Mouse (Mus musculus): Measurements from ENCODE around the gene Zfp59.
"Not testable (repeated sequence)": the region's sequence is repeated elsewhere in the genome, so short reads cannot be mapped to it uniquely, and the experiment has no call there.

The Zfp59 gene

DNA sequence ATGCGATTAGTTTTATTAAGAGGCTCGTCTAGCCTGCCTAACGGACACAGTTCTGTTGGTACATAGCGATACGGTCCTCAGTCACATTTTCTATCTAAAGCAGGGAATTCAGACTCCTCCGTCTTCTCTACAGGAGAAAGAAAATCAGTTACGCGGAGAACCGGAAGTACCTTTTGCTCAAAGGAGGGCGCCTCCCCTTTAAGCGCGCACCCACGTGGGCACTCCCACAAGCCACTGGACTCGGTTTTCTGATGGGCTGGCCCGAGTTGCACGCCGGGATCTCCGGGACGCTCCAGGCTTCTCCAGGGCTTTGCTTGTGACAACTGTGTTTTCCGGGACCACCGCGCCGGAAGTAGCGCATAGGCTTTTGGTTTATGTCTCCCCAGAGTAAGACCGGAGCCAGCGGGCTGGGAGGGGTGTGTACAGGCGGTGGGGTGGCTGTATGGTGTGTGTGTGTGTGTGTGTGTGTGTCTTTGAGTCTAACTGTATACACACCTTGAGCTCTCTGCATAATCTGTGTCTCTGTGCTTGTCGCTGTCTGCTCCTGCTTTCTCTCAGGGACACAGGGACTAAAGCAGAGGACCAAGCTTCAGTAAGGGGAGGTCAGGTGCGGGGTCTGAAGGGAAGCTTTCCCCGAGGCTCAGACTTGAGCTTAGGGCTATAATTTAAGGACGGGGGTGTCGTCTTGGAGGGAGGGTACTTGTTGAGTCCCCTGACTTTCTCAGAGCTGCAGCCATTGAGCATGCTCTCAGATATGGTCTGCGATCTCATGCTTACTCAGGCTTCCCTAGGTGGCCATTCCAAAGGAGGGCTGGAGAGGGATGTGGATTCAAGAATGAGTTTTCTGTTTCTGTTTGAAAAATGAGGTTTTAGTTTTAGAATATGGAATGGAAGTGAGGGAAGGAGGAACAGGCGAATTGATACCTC lies at the start of gene Zfp59:
Gene Zfp59 (plus strand): TSS at position 285 of the 927 bp plus-strand sequence.
- peak; percentile 89 to 92 for DNase-seq (ENCODE audit: low spot score in 2 of 2)

DNA sequence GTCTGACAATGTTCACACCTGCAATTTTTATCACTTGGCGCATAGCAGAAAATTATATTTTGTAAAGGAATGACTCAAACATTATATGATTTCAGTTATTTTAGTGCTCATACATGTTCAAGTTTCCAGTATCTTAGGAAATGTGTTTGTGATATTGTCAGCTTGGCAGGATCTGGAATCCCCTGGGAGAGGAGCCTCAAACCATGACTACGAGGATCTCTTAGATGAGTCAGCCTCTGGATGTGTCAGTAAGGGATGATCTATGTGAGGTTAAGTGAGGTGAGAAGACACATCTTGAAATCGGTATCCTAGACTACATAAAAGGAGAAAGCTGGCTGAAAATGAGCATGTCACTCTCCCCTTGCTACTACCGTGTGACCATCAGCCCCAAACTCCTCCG lies 49.1 kb upstream of the Zfp59 start:
- no peak for DNase-seq (ENCODE audit: low spot score in 2 of 2)

GRCm38 (mm10) chr7:27793865-27794264 lies 44.5 kb upstream of the Zfp59 start:
- DNase-seq (ENCODE audit: low spot score in 2 of 2) = not testable (repeated sequence)

GRCm38 (mm10) chr7:27794566-27794965 lies 43.8 kb upstream of the Zfp59 start:
- DNase-seq (ENCODE audit: low spot score in 2 of 2) = no peak

DNA sequence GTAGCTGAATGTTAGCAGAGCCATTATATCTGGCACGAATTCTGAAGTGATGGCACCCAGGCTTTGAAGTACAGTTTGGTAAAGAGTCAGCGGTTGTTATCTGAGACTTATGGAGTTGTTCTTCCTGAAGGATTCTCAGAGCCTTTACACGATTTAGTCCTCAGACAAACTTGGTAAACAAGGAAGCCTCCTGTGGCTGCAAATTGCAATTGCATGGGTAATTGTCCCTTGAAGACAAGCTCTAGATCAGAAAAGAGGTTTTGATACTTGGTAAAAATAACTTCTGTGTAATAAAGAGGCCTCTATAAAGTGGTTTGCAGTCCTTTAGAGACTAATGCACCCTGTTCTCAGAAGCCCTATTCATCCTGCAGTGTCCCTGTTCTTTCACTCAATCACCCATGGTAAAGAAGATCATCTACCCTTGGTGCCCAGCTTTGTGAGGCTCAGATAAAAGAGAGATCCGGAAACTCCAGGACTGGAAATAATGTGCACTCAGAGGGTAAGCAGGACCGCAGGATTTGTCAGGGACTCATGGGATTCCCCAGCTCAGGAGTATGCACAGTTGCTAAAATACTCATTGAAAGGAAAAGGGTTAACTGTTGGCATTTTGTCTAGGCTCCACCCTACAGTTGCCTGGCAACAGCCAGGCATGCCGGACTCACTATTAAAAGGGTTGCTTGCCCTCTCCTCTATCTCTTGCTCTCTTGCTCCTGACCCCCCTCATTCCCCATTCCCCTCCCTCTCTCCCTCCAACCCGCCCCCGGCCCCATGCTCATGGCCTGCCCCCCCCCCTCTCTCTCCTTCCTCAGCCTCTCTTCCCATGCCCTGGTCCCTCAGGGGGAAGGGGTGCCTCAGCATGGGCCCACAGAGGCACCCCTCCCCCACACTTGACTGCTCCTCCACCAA lies 40.2 kb upstream of the Zfp59 start:
- DNase-seq (ENCODE audit: low spot score in 2 of 2) = no peak

GRCm38 (mm10) chr7:27801137-27801536 lies 37.3 kb upstream of the Zfp59 start:
- no peak for DNase-seq (ENCODE audit: low spot score in 2 of 2)

- no peak for DNase-seq (ENCODE audit: low spot score in 2 of 2)
Measured at GRCm38 (mm10) chr7:27802986-27803385, 35.4 kb upstream of the Zfp59 start.

DNA sequence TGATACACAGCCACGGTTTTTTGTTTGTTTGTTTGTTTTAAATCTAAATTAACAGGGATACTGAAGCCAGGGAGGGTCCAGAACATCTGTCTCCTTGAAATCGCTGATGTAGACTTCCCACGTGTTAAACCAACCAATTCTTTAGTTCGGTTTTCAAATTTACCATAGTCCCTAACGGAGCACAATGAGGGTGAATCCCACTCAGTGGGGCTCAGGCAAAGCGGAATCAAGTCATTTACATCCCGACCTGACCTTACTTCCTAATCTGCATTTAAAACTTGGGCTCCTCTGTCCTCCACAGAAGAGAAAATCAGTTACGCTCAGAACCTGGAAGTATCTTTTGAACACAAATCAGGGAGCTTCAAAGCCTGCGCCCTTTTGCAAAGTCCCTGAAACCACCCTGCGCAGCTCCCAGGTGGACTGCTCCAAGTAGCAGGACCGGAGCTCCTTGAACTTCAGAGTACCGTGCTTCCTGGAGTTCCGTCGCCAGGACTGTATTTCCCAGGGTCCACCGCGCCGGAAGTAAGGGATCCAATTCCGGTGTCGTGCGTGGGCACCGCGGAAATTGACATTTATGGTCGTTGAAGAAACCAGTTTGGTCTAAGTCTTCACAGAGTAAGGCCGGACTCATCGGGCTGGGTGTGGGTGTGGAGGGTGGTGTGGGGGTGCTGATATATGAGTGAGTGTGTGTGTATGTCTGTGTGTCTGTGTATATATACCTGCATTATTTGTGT lies 33.9 kb upstream of the Zfp59 start:
- DNase-seq (ENCODE audit: low spot score in 2 of 2) = peak; percentile 88 to 92

GRCm38 (mm10) chr7:27806896-27807295 lies 31.5 kb upstream of the Zfp59 start, which contains the start of gene Zfp626:
TSS of gene Zfp626 (plus strand) at chr7:27807196.
- not testable (repeated sequence) for DNase-seq (ENCODE audit: low spot score in 2 of 2)

- DNase-seq (ENCODE audit: low spot score in 2 of 2) = not testable (repeated sequence)
Measured at GRCm38 (mm10) chr7:27807305-27807704, 31.1 kb upstream of the Zfp59 start.

GRCm38 (mm10) chr7:27818526-27819110 lies 19.8 kb upstream of the Zfp59 start:
- no peak for DNase-seq (ENCODE audit: low spot score in 2 of 2)

GRCm38 (mm10) chr7:27822611-27823010 lies 15.8 kb upstream of the Zfp59 start:
- DNase-seq (ENCODE audit: low spot score in 2 of 2) = no peak

GRCm38 (mm10) chr7:27834131-27834530 lies 4.3 kb upstream of the Zfp59 start:
- DNase-seq (ENCODE audit: low spot score in 2 of 2) = no peak

DNA sequence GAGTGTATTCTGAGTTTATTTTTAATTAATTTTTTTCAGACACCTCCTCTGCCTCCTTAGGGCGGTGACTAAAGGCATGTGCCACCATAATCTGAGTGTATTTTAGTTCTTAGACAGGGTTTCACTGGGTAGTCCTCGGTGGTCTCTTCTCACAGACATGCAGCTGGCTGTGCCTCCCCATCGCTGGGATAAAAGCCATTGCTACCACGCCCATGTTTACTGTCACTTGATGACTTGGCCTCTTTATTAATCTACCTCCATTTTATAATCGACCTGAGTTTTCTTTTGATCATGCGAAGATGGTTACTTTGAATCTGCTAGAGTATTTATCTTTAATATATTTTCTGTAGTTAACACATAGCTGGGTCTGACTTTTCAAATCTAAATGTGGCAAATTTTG lies 511 bp upstream of the Zfp59 start:
- no peak for DNase-seq (ENCODE audit: low spot score in 2 of 2)

DNA sequence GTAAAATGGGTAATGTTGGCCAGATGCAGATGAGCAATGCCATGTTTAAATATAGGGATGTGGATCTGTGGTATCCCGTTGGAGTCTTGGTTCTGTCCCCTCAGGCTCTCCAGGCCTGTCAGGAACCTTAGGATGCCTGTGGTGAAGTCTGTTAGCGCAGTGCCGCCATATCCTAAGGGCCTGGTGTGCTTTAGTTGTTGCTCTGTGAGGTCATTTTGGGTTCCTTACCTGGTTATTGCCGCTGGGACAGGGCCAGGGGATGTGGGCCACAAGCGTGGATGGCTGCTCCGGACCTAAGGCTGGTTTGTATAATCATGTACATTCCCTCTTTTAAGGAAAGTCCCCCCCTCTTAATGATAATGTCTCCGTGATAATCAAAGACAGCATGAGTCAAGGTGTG lies 1.2 kb downstream of the Zfp59 start:
- no peak for DNase-seq (ENCODE audit: low spot score in 2 of 2)

DNA sequence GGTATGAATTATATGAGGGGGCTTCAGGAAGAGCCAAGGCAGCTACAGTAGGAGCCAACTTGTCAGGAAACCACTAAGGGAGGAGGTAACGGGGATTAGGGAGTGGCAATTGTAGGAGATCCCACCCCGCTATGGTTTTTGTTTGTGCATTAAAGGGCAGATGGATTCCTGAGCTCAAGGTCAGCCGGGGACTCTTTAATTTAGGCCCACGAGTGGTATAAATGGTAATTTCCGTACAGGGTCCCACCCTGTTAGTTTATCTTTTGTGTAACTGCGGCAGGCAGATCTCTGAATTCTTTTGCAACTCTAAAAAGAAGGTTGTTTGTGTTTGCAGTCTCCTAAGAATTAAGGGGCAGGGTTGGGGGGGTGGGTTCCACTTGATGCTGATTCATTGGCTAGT lies 1.7 kb downstream of the Zfp59 start:
- no peak for DNase-seq (ENCODE audit: low spot score in 2 of 2)

DNA sequence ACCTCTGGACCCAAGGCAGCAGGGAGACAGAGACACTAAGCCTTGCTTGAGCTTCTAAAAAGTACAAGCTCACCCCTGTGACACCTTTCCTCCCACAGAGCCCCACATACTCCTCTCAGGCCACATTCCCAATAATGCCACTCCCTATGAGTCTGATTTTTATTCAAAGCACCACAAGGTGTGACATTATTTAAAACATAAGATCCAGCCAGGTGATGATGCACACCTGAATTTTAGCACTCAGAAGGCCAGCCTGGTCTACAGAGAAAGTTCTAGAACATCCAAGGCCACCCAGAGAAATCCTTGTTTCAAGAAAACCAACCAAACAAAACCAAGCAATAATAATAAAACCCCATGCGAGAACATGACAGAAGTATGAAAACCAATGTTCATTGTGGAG lies 18.8 kb downstream of the Zfp59 start, which contains the start of gene Zfp607a:
Gene Zfp607a (plus strand): TSS at position 301 of the 400 bp plus-strand sequence.
- DNase-seq (ENCODE audit: low spot score in 2 of 2) = no peak

GRCm38 (mm10) chr7:27859301-27860251 lies 21.2 kb downstream of the Zfp59 start:
- DNase-seq (ENCODE audit: low spot score in 2 of 2) = no peak

DNA sequence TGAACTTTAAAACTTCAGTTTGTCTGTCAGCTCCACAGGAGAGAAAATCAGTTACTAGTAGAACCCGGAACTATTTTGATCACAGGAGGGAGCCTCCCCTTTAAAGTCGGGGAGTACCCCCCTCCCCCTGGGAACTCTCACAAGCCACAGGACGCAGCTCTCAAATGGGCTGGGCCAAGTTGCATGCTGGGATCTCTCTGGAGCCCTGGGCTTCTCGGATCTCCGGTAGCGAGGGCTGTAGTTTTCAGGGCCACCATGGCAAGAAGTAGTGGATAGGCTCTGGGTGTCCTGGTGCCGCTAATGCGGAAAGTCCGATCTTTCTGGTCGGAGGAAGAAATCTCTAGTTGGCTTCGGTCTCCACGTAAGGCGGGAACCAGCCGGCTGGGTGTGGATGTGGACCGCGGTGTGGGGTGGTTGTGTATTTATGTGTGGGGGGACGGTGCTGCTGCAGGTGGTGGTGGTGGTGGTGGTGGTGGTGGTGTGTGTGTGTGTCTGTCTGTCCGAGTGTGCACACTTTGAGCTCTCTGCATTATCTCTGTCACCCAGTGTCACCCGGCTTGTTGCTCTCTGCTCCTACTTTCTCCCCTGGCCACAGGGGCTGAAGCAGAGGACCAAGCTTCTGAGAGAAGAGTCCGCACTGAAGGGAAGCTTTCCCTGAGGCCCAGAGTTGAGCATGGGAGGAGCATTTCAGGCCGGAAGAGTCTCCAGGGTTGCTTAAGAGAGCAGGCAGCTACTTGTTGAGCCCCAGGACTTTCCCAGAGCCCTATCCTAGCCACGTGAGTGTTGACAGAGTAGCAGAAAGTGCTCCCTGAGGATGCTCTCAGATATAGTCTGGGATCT lies 22.2 kb downstream of the Zfp59 start:
- DNase-seq (ENCODE audit: low spot score in 2 of 2) = peak; percentile 31 to 47
